Mouse (Mus musculus): ENCODE measurements at regions not wholly inside any gene's neighbourhood (a gene's known extent, or its start where the extent isn't known, plus 50 kb on each side); places are given as distances from the start of the nearest gene placed in this dataset.

DNA sequence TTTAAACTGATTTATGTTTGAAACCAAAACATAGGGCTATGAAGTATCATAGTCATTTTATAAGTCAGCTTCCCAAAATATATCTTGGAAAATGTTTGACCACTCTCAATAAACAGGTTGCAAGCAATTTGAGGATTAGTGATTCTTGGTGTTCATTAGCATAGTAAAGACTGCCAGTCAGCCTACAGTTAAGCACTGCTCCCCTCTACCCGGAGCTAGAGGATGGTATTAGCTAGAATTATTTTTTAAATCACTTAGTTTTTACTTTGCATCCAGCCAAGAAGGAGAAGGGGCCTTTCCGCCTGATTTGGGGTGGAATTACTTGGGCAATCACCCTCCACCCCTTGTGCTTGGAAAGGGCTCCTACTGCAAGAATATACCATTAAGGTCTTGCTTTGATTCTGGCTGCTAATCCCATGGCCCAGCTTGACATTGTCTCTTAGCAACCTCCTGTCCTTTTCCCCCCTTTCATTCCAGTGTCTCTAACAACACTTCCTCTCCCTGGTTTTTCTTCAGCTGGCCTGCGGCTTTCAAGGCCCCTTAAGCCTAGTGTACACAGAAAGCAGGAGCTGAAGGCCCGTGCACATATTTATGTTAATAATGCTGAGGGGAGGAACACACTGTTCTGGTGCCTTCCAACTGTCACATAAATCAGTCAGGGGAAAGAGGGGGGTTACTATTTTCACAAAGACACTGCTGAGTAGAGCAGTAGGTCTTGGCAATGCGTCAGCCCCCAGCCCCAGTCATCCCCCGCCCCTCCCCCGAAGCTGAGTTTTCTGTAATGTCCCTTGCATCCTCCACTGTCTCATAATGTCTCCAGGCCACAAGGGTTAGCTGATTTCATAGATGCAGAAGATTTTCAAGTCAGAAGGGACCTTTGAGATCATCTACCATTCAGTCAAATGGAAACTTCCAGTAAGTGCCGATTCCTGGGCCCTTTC is 280.6 kb upstream of the Adamts9 start:
- no peak overlapping the region for H3K4me3 ChIP-seq (replicated peaks; ENCODE audit: low read length)
- TF ChIP-seq POU5F1 (IDR thresholded peaks at IDR 0.05; ENCODE audit: borderline replicate concordance, low read length) (no peak), CTCF (conservative IDR thresholded peaks at IDR 0.05; ENCODE audit: low read length) (no peak), NANOG (IDR thresholded peaks at IDR 0.05; ENCODE audit: borderline replicate concordance, low read length) (no peak)
- H3K4me1 ChIP-seq (replicated peaks; ENCODE audit: low read depth, low read length) = no peaks in the 10 kb centered on the region
- H3K9me3 ChIP-seq (ENCODE audit: low read length) = no peaks in the 10 kb centered on the region
- H3K36me3 ChIP-seq (ENCODE audit: insufficient read depth, low read length) = no peaks in the 10 kb centered on the region
- no peaks in the 10 kb centered on the region for H3K27me3 ChIP-seq (ENCODE audit: insufficient read depth, low read length)

DNA sequence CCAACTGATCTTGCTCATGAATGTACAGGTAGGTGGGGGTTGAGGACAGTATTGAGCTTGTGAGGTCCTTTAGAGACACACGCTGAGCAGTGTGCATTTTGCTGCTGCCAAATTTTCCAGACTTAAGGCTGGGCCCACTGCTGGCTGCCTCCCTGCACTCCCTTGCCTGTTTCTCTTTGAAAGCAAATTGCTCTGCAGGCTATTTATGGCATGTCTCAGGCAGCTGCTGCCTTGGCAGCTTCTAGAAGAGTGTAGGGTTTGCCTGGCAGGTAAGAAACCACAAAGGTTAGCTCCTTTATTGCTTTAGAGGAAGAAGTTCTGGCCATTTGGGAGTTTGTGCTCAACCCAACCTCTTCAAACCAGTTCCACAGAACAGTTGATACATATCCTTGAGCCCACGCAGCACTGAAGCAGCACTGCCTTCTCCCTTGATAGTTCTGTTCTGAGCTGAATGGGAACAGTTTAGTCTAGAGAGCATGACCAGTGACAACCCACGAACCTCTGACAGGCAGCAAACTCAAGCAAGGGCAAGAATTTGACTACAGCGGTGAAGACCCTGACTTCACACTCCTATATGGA is 274.8 kb upstream of the Adamts9 start:
- H3K4me3 ChIP-seq (replicated peaks; ENCODE audit: low read length) = no peak overlapping the region
- no peaks in the 10 kb centered on the region for H3K4me1 ChIP-seq (replicated peaks; ENCODE audit: low read depth, low read length)
- no peak for TF ChIP-seq POU5F1 (IDR thresholded peaks at IDR 0.05; ENCODE audit: borderline replicate concordance, low read length)
- no peak for TF ChIP-seq NANOG (IDR thresholded peaks at IDR 0.05; ENCODE audit: borderline replicate concordance, low read length)
- no peak for TF ChIP-seq CTCF (conservative IDR thresholded peaks at IDR 0.05; ENCODE audit: low read length)
- H3K9me3 ChIP-seq (ENCODE audit: low read length) = peaks cover 11% of the 10 kb centered on the region; the same call in 1 of the 2 replicates
- H3K36me3 ChIP-seq (ENCODE audit: insufficient read depth, low read length) = no peaks in the 10 kb centered on the region
- H3K27me3 ChIP-seq (ENCODE audit: insufficient read depth, low read length) = no peaks in the 10 kb centered on the region

DNA sequence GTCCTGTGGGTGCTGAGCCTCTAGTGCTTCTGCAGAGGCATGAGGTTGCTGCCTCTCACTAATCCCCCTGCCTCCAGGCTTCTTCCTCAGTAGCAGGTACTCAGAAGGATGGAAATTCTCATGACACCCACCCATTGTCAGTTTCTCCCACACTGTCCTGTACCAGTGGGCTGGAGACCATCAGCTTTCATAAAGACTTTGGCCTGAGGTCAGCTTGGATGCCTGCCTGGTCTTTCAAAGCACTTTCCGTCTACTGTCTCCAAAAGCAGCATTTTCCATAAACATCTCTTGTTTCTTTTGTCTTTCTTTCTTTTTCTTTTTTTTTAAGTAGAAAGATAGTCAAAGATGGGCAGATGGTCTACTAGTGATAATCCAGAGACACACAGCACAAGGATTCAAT is 257.6 kb upstream of the Adamts9 start:
- no peak for TF ChIP-seq CTCF (conservative IDR thresholded peaks at IDR 0.05; ENCODE audit: low read length)
- TF ChIP-seq NANOG (IDR thresholded peaks at IDR 0.05; ENCODE audit: borderline replicate concordance, low read length) = no peak
- Histone ChIP-seq H3K36me3 (ENCODE audit: insufficient read depth, low read length) (no peaks in the 10 kb centered on the region), H3K4me3 (replicated peaks; ENCODE audit: low read length) (no peak overlapping the region), H3K9me3 (ENCODE audit: low read length) (no peaks in the 10 kb centered on the region), H3K27me3 (ENCODE audit: insufficient read depth, low read length) (no peaks in the 10 kb centered on the region), H3K4me1 (replicated peaks; ENCODE audit: low read depth, low read length) (no peaks in the 10 kb centered on the region)

DNA sequence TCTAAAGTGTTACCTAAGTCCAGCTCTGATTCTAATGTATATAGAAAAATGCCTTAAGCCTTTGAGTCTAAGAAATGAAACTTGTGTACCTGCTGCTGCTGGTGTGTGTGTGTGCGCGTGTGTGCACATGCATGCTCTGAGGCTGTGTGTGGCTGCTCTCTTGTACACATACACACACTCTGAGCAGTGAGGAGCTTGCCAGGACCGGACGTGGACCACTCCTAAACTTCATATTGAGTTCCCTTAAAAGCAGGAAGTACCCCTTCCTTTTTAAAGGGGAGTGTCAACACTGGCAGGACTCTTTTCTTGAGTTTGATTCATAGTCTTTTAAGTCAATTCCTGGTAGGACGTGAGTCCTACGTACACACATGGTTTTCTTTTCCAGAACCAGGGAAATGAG is 251.4 kb upstream of the Adamts9 start:
- H3K27me3 ChIP-seq (ENCODE audit: insufficient read depth, low read length) = no peaks in the 10 kb centered on the region
- no peaks in the 10 kb centered on the region for H3K4me1 ChIP-seq (replicated peaks; ENCODE audit: low read depth, low read length)
- H3K9me3 ChIP-seq (ENCODE audit: low read length) = no peaks in the 10 kb centered on the region
- H3K4me3 ChIP-seq (replicated peaks; ENCODE audit: low read length) = no peak overlapping the region
- no peaks in the 10 kb centered on the region for H3K36me3 ChIP-seq (ENCODE audit: insufficient read depth, low read length)
- TF ChIP-seq NANOG (IDR thresholded peaks at IDR 0.05; ENCODE audit: borderline replicate concordance, low read length) = no peak

DNA sequence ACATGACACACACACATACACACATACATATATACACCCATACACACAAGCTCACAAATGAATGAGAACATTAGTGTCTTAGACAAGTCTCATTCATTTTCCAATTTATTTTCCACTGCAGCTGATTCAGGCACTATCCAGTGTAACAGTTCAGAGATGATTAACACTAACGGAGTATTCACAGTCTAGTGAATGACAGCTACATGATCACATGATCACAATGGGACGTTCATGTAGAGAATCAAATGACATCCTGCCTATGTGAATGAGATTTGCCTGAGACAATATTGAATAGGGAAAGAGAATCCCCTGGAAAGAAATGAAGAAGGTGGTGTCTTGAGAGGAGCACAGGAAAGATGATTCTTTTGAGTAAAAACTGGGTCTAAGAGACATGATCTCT is 249.7 kb upstream of the Adamts9 start:
- Histone ChIP-seq H3K9me3 (ENCODE audit: low read length) (no peaks in the 10 kb centered on the region), H3K36me3 (ENCODE audit: insufficient read depth, low read length) (no peaks in the 10 kb centered on the region), H3K27me3 (ENCODE audit: insufficient read depth, low read length) (no peaks in the 10 kb centered on the region), H3K4me3 (replicated peaks; ENCODE audit: low read length) (no peak overlapping the region), H3K4me1 (replicated peaks; ENCODE audit: low read depth, low read length) (no peaks in the 10 kb centered on the region)
- TF ChIP-seq NANOG (IDR thresholded peaks at IDR 0.05; ENCODE audit: borderline replicate concordance, low read length) = no peak

DNA sequence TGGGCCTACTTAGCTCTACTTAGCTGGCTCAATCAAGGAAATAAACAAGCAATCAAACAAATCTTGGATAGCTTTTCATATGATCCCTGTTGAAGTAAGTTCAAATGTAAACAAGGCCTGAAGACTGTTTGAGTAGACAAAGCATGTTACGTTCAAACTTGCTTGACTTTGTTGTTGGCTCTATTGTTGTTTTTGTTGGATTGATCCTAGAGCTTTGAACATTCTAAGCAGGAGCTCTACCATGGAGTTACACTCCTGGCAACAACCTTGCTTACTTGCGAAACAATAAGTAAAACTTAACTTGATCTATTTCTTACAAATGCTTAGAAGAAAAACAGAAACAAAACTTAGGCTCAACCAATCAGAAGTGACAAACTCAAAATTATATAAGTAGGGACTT is 247.7 kb upstream of the Adamts9 start:
- no peaks in the 10 kb centered on the region for H3K4me1 ChIP-seq (replicated peaks; ENCODE audit: low read depth, low read length)
- H3K4me3 ChIP-seq (replicated peaks; ENCODE audit: low read length) = no peak overlapping the region
- no peaks in the 10 kb centered on the region for H3K9me3 ChIP-seq (ENCODE audit: low read length)
- no peaks in the 10 kb centered on the region for H3K27me3 ChIP-seq (ENCODE audit: insufficient read depth, low read length)
- H3K36me3 ChIP-seq (ENCODE audit: insufficient read depth, low read length) = no peaks in the 10 kb centered on the region
- TF ChIP-seq NANOG (IDR thresholded peaks at IDR 0.05; ENCODE audit: borderline replicate concordance, low read length) = no peak
- no peak for TF ChIP-seq CTCF (conservative IDR thresholded peaks at IDR 0.05; ENCODE audit: low read length)
- TF ChIP-seq POU5F1 (IDR thresholded peaks at IDR 0.05; ENCODE audit: borderline replicate concordance, low read length) = no peak

DNA sequence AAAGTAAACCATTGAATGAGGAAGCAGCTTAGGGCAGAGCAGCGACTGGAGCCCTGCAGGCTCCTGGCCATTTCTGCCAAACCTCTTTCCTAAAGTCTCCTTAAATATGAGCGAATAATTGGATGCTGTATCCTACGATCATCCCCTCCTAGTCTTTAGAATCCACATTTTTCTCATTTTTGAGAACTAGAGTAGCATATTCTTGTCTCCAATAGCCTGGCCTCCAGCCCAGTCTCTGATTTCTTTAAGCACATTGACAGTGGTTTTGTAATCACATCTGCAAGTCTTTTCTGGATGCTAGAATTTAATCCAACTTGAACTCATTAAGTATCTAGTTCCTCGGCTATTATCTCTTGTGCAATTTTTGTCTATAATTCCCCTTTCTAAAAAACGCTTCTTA is 225.2 kb upstream of the Adamts9 start:
- Histone ChIP-seq H3K4me3 (replicated peaks; ENCODE audit: low read length) (no peak overlapping the region), H3K9me3 (ENCODE audit: low read length) (no peaks in the 10 kb centered on the region), H3K27me3 (ENCODE audit: insufficient read depth, low read length) (no peaks in the 10 kb centered on the region), H3K36me3 (ENCODE audit: insufficient read depth, low read length) (no peaks in the 10 kb centered on the region), H3K4me1 (replicated peaks; ENCODE audit: low read depth, low read length) (peaks cover 10% of the 10 kb centered on the region; the same call in 1 of the 2 replicates)
- TF ChIP-seq NANOG (IDR thresholded peaks at IDR 0.05; ENCODE audit: borderline replicate concordance, low read length) (no peak), POU5F1 (IDR thresholded peaks at IDR 0.05; ENCODE audit: borderline replicate concordance, low read length) (no peak), CTCF (conservative IDR thresholded peaks at IDR 0.05; ENCODE audit: low read length) (no peak)

DNA sequence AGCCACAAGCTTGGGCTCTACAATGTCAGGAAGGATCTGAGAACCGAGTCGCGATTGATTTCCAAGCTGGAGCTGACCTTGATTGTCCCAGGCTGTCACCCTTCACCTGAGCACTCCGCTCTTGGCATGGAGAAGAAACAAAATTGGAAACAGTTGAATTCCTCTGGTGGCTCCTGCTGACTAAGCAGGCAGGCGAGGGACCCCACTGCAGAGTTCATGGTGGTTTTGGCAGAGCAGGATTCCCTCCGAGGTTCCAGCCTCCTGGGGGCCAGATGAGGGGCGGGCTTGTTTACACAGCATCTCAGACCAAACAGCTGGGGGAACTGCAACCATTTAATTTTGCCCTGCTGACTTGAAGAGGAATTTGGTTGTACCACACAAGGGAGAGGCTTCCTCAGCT is 224.0 kb upstream of the Adamts9 start:
- no peaks in the 10 kb centered on the region for H3K36me3 ChIP-seq (ENCODE audit: insufficient read depth, low read length)
- no peak overlapping the region; the same call in 1 of the 2 replicates for H3K4me3 ChIP-seq (replicated peaks; ENCODE audit: low read length)
- H3K4me1 ChIP-seq (replicated peaks; ENCODE audit: low read depth, low read length) = peaks cover 6% of the 10 kb centered on the region; the same call in 1 of the 2 replicates
- TF ChIP-seq POU5F1 (IDR thresholded peaks at IDR 0.05; ENCODE audit: borderline replicate concordance, low read length) (no peak), CTCF (conservative IDR thresholded peaks at IDR 0.05; ENCODE audit: low read length) (no peak), NANOG (IDR thresholded peaks at IDR 0.05; ENCODE audit: borderline replicate concordance, low read length) (no peak)
- no peaks in the 10 kb centered on the region for H3K9me3 ChIP-seq (ENCODE audit: low read length)
- H3K27me3 ChIP-seq (ENCODE audit: insufficient read depth, low read length) = no peaks in the 10 kb centered on the region
